Mouse (Mus musculus) hindbrain, postnatal 0 days (tissue): ENCODE results near the gene Ugt1a10. TPM values are rescaled to one million over a fixed set of nuclear protein-coding genes. Genes with fewer than 3 reads are reported as not detected.
A peak's percentile ranks its signal among the peaks of the same experiment; 100 is the strongest.

ENCODE experiments used
- ATAC-seq: fragments of 200-750 bp; cut with Nextera tagmentation; 2 replicates; pipeline ENCODE4 v1.8.0; 2017; ENCODE audit warnings: mild to moderate bottlenecking, moderate TSS enrichment, moderate library complexity
- DNase-seq: peaks from one replicate; pipeline ENCODE4 v3.0.0-alpha.2; 2015; ENCODE audit warnings: low spot score
- H3K27ac ChIP-seq: fragments of 300-500 bp; sonication (generic); 2 replicates; pipeline ENCODE4 v1.5.1; 2014; ENCODE audit warnings: mild to moderate bottlenecking
- H3K27me3 ChIP-seq: fragments of 300-500 bp; sonication (generic); 2 replicates; pipeline ENCODE4 v1.6.1; 2014; ENCODE audit warnings: low read length, mixed read lengths; ENCODE audit not compliant: insufficient read depth
- H3K36me3 ChIP-seq: fragments of 300-500 bp; sonication (generic); 2 replicates; pipeline ENCODE4 v1.6.1; 2014; ENCODE audit warnings: low read length, mixed read lengths; ENCODE audit not compliant: insufficient read depth
- H3K4me1 ChIP-seq: fragments of 300-500 bp; sonication (generic); 2 replicates; pipeline ENCODE4 v1.6.1; 2014; ENCODE audit warnings: antibody characterized with exemption, low read length, mixed read lengths; ENCODE audit not compliant: insufficient read depth
- H3K4me2 ChIP-seq: fragments of 300-500 bp; sonication (generic); 2 replicates; pipeline ENCODE4 v1.6.1; 2014; ENCODE audit warnings: low read depth, mild to moderate bottlenecking, low read length, moderate library complexity, mixed read lengths
- H3K4me3 ChIP-seq: fragments of 300-500 bp; sonication (generic); 2 replicates; pipeline ENCODE4 v1.5.1; 2014; ENCODE audit warnings: low read length
- H3K9ac ChIP-seq: fragments of 300-500 bp; sonication (generic); replicated peaks from 2 replicates; pipeline ENCODE4 v1.6.1; 2014; ENCODE audit warnings: mild to moderate bottlenecking, low read length, moderate library complexity, mixed read lengths
- H3K9me3 ChIP-seq: fragments of 300-500 bp; sonication (generic); 2 replicates; pipeline ENCODE4 v1.6.1; 2016; ENCODE audit warnings: low read length, mixed read lengths
- CTCF ChIP-seq: IDR thresholded peaks from 2 replicates; pipeline ENCODE4 v1.5.1; 2016; ENCODE audit warnings: antibody characterized with exemption, control low read depth, low read depth
- WGBS: fragments of 180-500 bp; shearing (Covaris S2); extraction: QIAGEN DNeasy Blood & Tissue Kit; methylation state at CpG from one replicate; pipeline ENCODE4 v1.1.7; 2014; 5-methylcytosine and 5-hydroxymethylcytosine counted together
- polyA plus RNA-seq: library from polyadenylated mRNA; unstranded; fragments of >200 nt; fragmentation: Nextera tagmentation; extraction: Ambion mirVana; gene quantifications from 2 replicates; pipeline ENCODE4 v1.2.1, GENCODE M21; 2015
- total RNA-seq: library from RNA; depleted of rRNA; stranded (reverse); fragments of >200 nt; gene quantifications from 2 replicates; pipeline ENCODE4 v1.2.3, GENCODE M21; 2014

The Ugt1a10 gene
- total and polyA plus RNA-seq, 2 experiments from 2014 or later: not detected

DNA sequence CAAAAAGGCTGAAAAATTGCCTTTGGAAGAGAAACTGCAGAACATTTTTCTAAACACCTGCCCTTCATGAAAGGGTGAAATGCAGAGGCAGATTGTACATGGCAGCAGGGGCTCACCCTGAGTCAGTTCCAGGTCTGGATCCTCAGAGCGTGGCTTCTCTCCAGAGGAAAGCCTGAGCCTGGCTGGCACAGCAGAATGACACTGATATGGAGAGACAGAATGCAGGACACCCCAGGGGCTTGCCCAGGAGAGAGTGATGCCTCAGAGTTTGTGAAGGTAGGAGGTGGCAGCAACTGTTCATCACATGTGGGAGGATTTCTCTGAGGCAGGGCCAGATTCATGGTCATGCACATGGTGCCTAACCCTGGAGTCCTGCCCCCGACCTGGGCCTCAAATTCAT is 144.8 kb downstream of the Ugt1a10 start:
- no peak for ATAC-seq

DNA sequence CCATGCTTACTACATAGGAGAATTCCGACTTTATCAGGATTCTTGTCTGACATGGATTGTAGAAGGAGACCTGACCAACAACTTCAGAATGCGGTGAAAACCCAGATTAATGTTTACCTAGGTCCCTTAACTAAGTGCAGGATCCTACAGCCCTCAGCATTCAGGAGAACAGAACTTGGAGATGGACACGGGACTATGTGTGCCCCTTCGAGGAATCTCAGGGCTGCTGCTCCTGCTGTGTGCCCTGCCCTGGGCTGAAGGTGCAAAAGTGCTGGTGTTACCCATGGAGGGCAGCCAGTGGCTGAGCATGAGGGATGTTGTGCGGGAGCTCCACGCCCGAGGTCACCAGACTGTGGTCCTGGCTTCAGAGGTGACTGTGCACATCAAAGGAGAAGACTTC is 145.3 kb downstream of the Ugt1a10 start, which contains the start of gene Ugt1a2:
Ugt1a2 (plus strand) TSS at position 146 of the 400 bp plus-strand sequence.
- H3K9ac ChIP-seq: no peak within 1 kb of the TSS
- no peak for TF ChIP-seq CTCF
- H3K4me3 ChIP-seq: no peak within 1 kb of the TSS
- ATAC-seq (no peak), DNase-seq (no peak)
- 86% methylated on average over 7 of the region's 7 CpGs for WGBS
- H3K9me3 ChIP-seq: no peaks in the 10 kb centered on the region
- H3K36me3 ChIP-seq: no peaks in the 10 kb centered on the region
- H3K27me3 ChIP-seq: no peaks in the 10 kb centered on the region
- no peak within 1 kb of the TSS for H3K27ac ChIP-seq
- no peak within 1 kb of the TSS for H3K4me2 ChIP-seq
- H3K4me1 ChIP-seq: peaks cover 4% of the 10 kb centered on the region; the same call in 1 of the 2 replicates

More for the DNA sequence above, 144.8 kb downstream of the Ugt1a10 start:
- WGBS: 53% methylated on average over 2 of the region's 2 CpGs
- Histone ChIP-seq H3K27me3 (no peaks in the 10 kb centered on the region), H3K36me3 (no peaks in the 10 kb centered on the region), H3K4me1 (no peaks in the 10 kb centered on the region; the same call in 1 of the 2 replicates), H3K9ac (no peak overlapping the region), H3K4me3 (no peak overlapping the region), H3K4me2 (no peak overlapping the region), H3K27ac (no peak overlapping the region), H3K9me3 (no peaks in the 10 kb centered on the region)
- no peak for TF ChIP-seq CTCF
- DNase-seq: no peak

DNA sequence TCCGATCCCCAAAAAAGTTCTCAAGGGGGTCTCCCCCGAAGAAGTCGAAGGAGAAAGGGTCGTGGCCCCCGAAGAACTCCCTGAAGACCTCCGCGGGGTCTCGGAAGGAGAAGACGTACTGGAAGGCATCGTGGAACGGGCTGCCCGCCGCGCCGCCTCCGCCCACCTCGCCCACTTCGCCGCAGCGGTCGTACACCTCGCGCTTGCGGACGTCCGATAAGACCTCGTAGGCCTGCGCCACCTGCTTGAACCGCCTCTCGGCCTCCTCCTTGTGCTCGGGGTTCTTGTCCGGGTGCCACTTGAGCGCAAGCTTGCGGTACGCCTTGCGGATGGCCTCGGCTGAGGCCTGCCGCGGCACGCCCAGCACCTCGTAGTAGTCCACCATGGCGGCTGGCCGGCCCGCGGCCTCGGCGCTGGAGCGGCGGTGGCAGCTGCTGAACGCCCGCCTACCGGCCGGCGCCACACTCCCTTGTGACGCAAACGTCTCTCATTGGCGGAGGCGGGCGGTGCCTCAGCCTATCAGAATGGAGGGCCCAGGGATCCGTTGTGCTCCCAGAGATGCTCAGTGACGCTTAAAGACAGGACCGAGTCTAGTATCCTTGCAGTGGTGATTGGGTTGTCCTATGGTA is 150.2 kb downstream of the Ugt1a10 start, which contains the start of gene Dnajb3:
Dnajb3 (minus strand) TSS at position 489 of the 629 bp plus-strand sequence.
- peak; percentile 99 for ATAC-seq
- 6% methylated on average over 62 of the region's 62 CpGs for WGBS
- H3K9ac ChIP-seq: peak within 1 kb of the TSS; percentile 58
- TF ChIP-seq CTCF: no peak
- peak within 1 kb of the TSS; percentile 74 for H3K4me2 ChIP-seq
- H3K27ac ChIP-seq: peak within 1 kb of the TSS; percentile 48; the same call in 1 of the 2 replicates
- no peaks in the 10 kb centered on the region for H3K36me3 ChIP-seq
- H3K4me1 ChIP-seq: peaks cover 4% of the 10 kb centered on the region; the same call in 1 of the 2 replicates
- no peaks in the 10 kb centered on the region for H3K27me3 ChIP-seq
- no peaks in the 10 kb centered on the region for H3K9me3 ChIP-seq
- peak within 1 kb of the TSS; percentile 40 for H3K4me3 ChIP-seq
- peak; percentile 93 for DNase-seq

DNA sequence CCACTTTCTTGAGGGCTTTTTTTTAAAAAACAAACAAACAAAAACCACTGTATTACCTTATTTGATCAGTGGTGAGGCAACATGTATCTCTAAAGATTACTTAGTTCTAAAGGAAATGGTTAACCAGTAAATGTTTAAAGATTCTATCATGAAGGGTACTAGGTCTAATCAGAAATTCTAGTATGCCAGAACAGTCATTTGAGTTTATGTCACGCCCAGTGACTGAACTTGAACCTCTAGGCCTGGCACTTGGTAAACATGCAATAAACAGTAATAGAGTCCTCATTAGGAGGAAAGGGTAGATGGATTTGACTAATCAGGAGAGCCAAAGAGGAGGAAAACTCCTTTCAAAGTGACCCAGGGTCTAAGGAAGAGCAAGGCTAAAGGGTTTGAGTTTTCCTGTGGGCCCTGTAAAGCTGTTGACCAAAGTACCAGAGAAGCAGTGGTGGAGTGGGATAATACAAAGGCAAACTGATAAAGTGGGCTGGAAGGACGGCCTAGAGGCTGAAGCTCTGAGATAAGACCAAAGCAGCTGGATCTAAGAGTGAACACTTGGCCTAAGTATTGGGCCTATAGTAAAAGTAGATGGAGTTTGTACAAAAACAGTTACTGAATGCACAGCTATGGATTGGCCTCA is 151.8 kb downstream of the Ugt1a10 start:
- Histone ChIP-seq H3K4me2 (no peak overlapping the region), H3K27ac (no peak overlapping the region), H3K9me3 (peaks cover 7% of the 10 kb centered on the region), H3K4me3 (no peak overlapping the region), H3K27me3 (no peaks in the 10 kb centered on the region), H3K36me3 (no peaks in the 10 kb centered on the region), H3K4me1 (peaks cover 4% of the 10 kb centered on the region; the same call in 1 of the 2 replicates), H3K9ac (no peak overlapping the region)
- no peak for DNase-seq
- no peak for TF ChIP-seq CTCF
- no peak for ATAC-seq
- 80% methylated on average over 2 of the region's 2 CpGs for WGBS

DNA sequence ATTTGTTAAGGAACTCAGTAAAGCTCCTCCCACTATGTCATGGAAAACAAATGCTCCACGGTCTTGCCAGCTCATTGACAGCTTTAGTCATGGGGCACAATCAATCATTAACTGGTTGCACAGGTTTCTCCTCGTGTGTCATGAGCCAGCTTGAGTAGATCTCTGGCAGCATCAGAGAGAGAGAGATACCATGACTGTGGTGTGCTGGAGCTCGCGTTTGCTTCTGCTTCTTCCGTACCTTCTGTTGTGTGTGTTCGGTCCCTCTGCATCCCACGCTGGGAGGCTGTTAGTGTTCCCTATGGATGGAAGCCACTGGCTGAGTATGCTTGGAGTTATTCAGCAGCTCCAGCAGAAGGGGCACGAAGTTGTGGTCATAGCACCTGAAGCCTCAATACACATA is 156.6 kb downstream of the Ugt1a10 start, which contains the start of gene Ugt1a1:
Ugt1a1 (plus strand) TSS at position 148 of the 400 bp plus-strand sequence.
- WGBS: 69% methylated on average over 8 of the region's 8 CpGs
- TF ChIP-seq CTCF: no peak
- H3K36me3 ChIP-seq: no peaks in the 10 kb centered on the region
- H3K27ac ChIP-seq: no peak within 1 kb of the TSS
- H3K4me1 ChIP-seq: no peaks in the 10 kb centered on the region
- no peak within 1 kb of the TSS for H3K4me3 ChIP-seq
- H3K4me2 ChIP-seq: no peak within 1 kb of the TSS
- ATAC-seq (0 out of 2 replicates have a peak, but pooled peaks have one; percentile 13), DNase-seq (peak; percentile 18)
- H3K27me3 ChIP-seq: no peaks in the 10 kb centered on the region
- H3K9ac ChIP-seq: no peak within 1 kb of the TSS
- H3K9me3 ChIP-seq: peaks cover 52% of the 10 kb centered on the region

DNA sequence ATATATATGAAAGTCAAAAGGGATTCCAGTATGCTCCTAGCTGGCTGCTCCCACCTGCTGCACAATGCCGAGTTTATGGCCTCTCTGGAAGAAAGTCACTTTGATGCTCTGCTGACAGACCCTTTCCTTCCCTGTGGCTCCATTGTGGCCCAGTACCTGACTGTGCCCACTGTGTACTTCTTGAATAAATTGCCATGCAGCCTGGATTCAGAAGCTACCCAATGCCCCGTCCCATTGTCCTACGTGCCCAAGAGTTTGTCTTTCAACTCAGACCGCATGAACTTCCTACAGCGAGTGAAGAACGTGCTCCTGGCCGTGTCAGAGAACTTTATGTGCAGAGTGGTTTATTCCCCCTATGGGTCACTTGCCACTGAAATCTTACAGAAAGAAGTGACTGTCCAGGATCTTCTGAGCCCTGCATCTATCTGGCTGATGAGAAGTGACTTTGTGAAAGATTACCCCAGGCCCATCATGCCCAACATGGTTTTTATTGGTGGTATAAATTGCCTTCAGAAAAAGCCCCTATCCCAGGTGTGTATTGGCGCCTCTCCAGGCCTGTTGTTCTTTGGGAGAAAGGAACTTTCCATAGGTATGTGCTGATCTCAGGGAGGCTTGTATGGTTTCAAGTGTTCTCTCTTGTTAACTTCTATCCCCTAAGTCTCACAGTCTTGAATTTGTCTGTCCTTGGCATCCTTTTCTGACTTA is 157.3 kb downstream of the Ugt1a10 start:
- no peak for TF ChIP-seq CTCF
- no peak overlapping the region for H3K4me3 ChIP-seq
- H3K36me3 ChIP-seq: no peaks in the 10 kb centered on the region
- no peak overlapping the region for H3K9ac ChIP-seq
- H3K4me2 ChIP-seq: no peak overlapping the region
- no peaks in the 10 kb centered on the region for H3K4me1 ChIP-seq
- ATAC-seq (peak; percentile 28), DNase-seq (peak; percentile 23)
- H3K27me3 ChIP-seq: no peaks in the 10 kb centered on the region
- H3K9me3 ChIP-seq: peaks cover 59% of the 10 kb centered on the region
- no peak overlapping the region for H3K27ac ChIP-seq
- 62% methylated on average over 8 of the region's 8 CpGs for WGBS
